Mouse (Mus musculus): Measurements from ENCODE around the gene Olfr1358.
"Not testable (repeated sequence)": the region's sequence is repeated elsewhere in the genome, so short reads cannot be mapped to it uniquely, and the experiment has no call there.

Gene Olfr1358

DNA sequence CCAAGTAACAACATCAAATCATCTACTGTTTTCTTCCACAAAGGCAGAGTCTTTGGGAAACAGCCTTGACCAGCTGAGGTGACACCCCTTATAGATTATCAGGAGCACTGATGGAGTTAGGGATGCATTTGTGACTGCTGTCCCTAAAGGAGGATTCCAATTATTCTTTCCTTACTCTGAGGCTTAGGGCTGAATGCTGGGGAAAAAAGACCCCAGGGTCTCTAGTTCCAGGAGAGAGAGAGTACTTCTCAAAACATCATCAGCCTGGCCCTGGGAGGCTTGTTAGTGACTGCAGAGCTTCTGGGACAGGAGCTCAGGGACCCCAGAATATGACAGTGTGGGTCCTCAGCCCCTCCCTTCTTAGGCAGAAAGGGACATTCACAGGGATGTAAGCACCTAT, at the start of gene Olfr1358:
Gene Olfr1358, plus strand, starts transcription at position 301 of the 400 bp plus-strand sequence.
- in situ Hi-C loops (cut with MseI, MboI) = no loop called here

DNA sequence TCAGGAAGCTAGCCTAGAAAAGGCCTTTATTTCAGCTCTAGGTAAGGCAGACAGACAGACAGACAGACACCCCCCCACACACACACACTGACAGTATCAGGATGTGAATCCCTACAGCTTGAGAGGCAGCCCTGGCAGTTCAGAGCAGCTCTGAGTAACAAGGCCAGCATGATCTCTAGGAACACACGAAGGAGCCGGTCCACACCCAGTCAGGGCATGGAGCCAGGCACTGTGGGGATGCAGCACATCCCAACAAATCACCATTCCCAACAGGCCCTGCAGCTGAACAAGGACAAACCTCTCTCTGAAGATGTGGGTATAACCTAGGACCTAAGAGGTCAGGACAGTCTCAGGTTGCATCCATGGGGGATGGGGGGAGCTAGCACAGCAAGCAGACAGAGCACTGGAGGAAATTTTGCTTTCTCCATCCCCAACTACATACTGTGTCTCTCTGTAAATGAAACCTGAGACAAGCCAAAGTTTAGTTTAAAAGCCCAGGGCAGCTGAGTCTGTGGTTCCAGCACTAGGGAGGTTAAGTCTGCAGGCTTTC, 49.4 kb upstream of the Olfr1358 start:
- in situ Hi-C loops (cut with MseI, MboI) = no loop called here

DNA sequence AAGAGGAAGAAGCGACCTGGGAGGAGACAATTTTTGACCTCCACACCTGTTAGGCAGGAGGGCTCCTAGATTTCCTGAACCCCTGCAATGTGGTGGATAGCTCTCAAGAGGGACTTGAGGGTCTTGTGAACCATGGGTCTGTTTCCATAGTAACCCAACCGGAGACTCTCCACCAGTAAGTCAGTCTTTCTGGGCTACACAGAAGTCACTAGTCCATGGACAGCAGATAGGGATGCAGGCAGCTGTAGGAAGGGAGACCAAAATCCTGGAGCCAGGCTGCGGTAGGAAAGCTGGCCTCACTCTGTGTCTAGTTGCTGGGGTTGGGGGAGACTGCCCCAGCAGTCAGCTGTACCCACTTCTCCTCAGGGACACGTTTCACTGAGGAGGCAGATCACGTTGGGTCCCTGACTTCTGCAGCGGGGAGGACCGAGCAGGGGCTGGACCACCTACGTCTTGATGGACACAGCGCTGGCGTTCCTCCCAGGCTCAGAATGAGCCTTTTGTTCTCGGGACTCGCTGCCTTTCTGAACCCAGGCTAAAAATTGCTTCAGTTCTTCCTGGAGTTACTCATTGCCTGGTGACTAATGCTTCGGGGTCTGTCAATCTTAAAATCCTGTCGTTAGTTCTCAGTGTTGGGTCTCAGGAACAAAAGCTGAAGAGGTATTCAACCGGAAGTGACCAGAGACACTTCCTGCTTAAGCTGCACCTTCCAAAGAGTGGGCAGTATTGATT, 46.5 kb upstream of the Olfr1358 start:
- in situ Hi-C loops (cut with MseI, MboI) = no loop called here

DNA sequence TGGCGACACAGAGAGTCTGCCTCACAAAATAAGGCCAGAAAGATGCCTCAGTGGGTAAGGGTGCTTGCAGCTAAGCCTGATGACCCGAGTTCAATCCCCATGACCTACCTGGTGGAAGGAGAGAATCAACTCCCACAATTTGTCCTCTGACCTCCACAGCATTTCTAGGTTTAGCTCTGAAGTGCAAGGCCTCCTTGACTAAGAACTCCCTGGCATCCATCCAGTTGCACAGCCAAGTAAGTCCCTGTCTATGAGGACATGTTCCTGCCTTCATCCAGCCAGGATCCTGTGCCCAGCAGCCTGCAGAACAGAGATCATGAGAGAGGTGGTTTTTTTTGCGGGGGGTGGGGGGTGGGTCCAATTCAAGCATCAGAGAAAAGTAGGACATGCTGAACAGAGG, 45.2 kb upstream of the Olfr1358 start:
- in situ Hi-C loops (cut with MseI, MboI) = no loop called here

DNA sequence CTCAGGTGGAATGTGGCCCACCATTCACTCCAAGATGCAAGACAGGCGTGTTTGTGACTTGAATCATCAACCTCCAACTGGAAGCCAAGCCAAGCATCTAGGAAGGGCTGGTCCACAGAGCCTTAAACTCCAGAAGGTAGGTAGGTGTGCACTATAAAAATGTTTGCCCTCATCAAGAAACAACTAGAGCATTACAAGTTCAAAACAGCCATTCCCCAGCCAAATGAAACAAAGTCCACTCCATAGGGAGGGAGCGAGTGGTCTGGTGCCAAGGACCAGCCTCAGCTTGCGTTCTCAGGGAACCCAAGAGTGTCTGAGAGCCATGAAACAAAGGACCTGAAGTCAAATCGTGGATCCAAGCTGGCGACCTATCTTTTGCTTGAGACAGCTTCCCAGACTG, 43.8 kb upstream of the Olfr1358 start:
- in situ Hi-C loops (cut with MseI, MboI) = no loop called here

DNA sequence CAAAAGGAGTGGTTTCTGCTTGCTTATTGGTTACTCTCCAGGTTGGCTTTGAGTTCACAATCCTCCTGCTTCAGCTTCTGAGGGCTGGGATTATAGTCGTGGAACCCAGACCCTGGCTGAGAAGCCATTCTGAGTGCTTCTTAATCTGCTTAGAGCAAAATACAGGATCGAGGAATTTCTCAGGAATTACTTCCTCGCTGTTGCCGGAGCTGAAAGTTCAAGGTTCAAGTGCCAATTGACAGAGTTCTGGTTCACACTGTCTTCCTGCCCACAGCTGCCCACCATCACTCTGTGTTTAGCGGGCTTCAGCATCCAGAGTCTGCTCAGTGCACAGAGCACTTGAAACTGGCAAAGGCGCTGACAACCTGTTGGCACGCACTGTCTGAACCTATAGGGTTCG, 42.5 kb upstream of the Olfr1358 start:
- in situ Hi-C loops (cut with MseI, MboI) = no loop called here

DNA sequence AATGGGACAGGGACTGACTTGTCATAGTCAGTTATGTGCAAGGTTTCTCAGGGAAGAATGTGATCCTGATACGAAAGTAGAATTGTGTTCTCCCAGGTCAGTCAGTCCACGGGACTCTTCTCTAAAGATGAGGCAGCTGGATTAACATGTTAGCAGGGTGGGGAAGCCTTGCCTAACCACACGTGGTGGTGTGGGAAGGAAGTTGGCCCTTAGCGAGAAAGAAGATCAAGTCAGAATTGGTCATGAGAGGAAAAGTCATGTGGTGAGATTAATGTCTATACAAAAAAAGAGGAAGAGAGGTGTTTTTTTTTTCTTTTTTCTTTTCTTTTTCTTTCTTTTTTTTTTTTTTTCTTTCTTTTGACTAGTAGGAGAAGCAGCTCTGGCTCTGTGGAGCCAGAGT, 40.4 kb upstream of the Olfr1358 start:
- in situ Hi-C loops (cut with MseI, MboI) = no loop called here

DNA sequence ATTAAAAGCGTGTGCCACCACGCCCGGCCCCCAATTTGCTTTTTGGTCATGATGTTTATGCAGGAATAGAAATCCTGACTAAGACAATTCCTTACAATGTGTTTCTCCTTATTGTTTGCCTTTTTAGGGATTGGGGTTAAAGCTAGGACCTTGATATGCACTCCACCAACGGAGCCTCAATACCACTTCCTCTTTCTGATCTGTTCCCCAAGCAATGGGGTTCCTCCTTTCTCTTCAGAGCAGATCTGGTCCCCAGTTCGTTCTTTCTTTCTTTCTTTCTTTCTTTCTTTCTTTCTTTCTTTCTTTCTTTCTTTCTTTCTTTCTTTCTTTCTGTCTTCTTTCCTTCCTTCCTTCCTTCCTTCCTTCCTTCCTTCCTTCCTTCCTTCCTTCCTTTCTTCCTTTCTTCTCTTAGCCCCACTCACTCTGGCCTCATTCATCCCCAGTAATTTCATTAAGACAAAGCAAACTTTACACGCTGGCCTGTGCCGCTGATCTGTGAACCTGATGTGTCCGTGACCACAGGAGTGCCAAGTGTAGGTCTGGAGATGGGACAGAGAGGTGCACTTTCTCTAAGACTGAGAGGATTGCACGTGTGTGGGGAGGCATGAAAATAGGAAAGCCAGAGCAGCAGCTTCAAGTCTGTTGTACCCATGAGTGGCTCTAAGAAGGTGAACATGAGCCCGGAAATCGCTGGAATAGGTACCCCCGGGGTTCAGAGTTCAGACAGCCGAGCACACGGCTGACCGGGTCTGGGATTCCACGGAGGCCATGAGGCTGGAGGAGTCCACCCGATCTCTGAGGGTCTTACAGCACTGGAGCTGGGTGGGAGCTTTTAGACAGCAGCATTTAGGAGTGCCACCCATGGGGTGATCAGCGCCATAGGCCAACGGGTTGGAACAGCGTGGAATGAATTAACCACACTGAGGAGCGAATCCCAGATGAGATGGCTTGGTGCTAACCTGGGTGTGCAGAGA, 36.0 kb upstream of the Olfr1358 start:
- in situ Hi-C loops (cut with MseI, MboI) = no loop called here

DNA sequence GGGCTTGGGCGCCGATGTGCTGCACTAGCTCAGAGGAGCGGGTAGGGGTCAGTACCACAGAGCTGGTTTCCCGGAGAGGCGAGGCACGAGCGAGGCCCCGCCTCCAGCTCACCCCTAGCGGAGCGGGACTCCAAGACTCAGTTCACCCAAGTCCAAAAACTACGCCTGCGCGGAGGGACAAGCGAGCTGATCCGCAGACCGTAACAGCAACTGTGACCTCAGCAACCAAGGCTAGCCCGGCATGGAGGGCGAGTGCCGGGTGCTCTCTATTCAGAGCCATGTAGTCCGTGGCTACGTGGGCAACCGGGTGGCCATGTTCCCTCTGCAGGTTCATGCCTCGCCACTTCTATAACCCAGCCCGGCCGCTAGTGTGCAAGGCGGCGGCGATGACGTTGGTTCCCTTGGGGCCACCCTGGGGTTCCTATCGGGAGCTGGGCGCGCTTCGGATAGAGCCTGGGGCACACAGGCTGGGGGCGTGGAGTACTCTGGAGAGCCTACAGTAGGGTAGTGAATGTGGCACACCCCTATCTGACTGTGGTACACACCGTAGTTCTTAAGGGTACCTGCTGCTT, 35.2 kb upstream of the Olfr1358 start:
- in situ Hi-C loops (cut with MseI, MboI) = no loop called here

DNA sequence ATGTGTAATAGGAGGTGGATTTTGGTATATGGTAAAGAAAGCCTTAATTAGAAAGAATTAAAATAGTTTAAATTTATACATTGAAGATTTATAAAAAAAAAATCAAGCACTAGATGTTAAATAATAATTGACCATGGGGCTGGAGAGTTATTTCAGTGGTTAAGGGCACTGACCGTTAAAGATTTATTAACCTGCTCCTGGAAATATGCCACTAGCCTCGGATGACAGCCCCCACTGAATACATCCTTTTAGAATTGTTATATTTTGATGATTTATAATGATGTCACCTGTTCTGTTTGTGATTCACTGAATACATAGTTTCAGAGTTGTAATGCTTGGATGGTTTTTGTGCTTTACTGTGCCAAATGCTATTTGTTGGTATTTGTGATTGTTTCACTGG, 31.9 kb upstream of the Olfr1358 start:
- in situ Hi-C loops (cut with MseI, MboI) = not testable (repeated sequence)

DNA sequence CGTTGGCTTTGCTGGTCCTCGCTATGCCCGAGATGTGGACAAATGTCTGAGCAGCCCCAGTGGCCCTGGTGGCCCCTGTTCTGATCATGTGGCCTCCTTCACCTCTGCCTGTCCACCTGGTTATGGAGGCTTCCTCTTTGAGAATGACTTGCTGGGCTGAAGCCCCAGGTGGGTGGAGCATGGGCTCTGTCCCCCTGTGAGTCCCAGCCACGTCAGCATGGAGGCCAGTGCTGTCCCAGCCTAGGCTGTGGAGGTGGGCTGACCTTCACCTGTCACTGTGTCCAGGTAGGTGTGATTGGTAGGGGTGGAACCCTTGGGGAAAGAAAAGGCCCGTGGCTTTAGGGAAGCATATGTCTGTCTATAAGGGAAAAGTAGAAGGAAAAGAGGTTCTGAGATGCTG, 30.4 kb upstream of the Olfr1358 start:
- in situ Hi-C loops (cut with MseI, MboI) = no loop called here

DNA sequence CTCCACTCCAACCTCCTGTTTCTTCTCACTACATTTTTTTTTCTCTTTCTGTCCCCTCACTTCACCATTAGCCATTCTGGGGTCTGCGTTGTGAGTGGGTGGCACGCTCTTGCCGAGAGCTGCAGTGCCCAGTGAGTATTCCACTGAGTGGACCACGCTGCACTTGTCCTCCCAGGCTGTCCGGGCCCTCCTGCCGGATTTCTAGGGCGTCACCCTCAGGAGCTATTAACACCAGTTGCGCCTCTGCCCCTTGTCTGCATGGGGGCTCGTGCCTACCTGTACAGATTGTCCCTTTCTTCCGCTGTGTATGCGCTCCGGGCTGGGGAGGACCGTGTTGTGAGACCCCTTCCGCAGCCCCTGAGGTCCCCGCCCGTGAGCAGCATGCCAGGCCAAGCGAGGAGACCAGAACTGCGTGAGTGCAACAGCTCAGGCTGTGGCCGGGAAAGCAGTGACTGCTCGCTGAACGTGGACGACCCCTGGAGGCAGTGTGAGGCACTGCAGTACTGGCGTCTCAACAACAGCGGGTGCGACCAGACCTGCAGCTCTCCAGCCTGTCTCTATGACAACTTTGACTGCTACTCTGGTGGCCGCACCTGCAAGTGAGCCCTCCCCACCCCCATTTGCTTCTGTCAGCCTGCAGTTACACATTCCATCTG, 29.7 kb upstream of the Olfr1358 start:
- in situ Hi-C loops (cut with MseI, MboI) = no loop called here

DNA sequence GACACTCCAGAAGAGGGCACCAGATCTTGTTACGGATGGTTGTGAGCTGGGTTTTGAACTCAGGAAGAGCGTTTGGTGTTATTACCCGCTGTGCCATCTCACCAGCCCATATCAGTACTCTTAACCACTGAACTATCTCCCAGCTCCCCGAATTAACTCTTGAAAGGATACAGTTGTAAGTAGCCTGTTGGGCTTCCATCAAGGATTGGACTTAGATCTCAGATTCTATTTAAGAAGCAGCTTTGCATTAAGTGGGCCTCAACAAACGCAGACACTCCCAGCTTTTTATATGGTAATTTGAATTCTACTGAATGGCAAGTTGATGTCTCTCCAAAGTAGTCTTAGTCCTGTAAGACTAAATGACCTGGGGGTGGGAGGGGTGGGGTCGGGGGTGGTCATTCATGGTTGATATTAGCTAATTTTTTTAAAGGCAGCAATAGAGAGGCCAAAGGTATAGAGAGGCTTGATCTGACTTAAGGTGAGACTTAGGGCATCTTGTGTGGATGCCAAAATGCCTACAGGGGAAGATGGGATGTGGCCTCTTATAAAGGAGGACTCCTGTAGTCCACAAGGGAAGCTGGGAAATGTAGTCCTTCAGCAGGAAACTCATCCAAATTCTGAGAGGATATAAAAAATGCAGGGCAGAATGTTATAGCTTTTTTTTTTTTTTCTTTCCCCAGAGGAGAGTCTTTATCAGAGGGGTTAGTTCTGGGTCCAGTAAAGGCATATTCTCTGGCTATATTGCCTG, 14.1 kb upstream of the Olfr1358 start:
- in situ Hi-C loops (cut with MseI, MboI) = no loop called here

DNA sequence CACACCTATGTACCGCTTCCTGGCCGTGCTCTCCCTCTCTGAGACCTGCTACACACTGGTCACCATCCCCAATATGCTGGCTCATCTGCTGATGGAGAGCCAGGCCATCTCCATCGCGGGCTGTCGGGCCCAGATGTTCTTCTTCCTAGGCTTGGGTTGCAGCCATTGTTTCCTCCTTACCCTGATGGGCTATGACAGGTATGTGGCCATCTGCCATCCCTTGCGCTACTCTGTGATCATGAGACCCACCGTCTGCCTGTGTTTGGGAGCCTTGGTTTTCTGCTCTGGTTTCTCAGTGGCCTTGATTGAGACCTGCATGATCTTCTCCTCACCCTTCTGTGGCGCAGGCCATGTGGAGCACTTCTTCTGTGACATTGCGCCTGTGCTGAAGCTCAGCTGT, 2.6 kb downstream of the Olfr1358 start:
- in situ Hi-C loops (cut with MseI, MboI) = loop anchor here (10.0 kb wide), 1 partner anchor 85 kb away; no protein-coding TSS in a partner anchor

DNA sequence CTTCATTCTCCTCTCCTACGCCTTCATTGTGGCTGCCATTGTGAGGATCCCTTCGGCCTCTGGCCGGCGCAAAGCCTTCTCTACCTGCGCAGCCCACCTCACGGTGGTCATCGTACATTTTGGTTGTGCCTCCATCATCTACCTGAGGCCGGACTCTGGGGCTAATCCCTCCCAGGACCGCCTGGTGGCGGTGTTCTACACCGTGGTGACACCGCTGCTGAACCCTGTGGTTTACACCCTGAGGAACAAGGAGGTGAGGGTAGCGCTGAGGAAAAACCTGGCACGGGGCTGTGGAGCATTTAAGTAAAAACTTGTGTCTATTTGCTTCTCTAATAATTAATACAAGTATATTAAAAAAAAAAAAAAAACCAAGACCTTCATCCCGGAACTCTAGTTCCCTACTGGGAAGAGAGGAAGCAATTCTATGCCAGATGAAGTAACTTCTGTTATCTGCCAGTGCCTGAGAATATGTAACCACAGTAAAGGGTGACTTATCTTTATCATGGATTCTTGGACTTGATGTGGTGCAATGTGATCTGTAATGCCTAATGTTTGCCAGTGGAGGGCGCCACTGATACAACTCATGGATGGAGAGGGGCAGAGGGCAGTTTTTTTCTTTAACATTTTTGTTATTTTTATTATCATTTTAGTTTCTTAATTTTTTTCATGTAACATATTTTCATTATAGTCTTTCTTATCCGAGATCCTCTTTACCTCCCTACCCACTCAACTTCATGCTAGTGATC, 3.2 kb downstream of the Olfr1358 start:
- in situ Hi-C loops (cut with MseI, MboI) = loop anchor here (10.0 kb wide), 1 partner anchor 84 kb away; no protein-coding TSS in a partner anchor

DNA sequence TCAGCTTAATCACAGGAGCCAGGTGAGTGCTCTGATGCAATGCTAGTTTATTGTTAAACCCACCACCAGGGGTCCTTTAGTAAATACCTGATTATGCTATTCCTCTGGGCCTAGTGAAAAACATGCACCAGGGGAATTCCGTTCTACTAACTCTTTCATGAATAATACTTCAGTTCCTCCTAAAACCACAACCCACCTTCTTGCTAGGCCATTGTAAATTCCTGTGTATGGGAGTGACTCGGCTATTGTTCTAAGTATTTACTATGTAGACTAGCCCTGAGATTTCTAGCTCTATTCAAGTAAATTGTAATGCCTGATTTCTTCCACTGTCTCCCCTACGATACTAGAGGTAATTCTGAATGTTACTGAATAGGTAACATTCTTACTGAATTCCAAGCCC, 7.8 kb downstream of the Olfr1358 start:
- in situ Hi-C loops (cut with MseI, MboI) = loop anchor here (10.0 to 25.0 kb wide), 2 partner anchors 80 to 212 kb away; no protein-coding TSS in a partner anchor

DNA sequence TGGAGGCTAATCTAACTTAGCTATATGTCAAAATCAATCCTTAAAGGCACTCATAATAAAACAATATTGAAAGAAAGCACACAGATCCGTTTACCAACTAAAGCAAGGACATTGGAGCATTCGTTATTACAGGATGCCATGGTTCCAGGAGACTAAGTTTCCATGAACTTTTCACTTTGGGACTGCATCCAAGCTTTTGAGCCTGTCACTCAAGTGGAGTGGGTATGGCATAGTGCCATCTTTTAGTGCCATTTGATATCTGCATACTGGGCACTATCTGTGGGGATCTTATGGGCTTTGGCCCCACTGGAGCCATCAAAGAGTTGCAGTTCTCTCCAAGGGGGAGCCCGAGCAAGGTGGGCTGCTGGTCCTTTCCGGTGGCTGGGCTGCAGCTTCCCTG, 8.3 kb downstream of the Olfr1358 start:
- in situ Hi-C loops (cut with MseI, MboI) = loop anchor here (10.0 to 25.0 kb wide), 2 partner anchors 79 to 212 kb away; no protein-coding TSS in a partner anchor

DNA sequence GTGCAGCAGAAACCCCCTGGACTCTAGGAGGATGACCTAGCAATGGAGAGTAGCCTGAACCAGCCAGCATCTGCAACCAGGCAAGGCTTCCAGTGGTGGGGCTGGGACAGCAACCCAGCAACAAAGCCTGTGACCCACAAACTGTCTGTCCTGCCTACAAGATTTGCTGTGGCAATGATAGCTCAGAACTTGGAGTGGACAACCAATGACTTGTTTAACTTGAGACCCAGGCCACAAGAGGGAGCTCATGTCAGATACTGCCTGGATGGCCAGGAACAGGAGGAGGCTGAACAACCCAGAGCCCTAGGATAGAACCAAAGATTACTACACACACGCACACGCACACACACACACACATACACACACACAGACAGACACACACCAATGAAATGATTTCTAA, 23.7 kb downstream of the Olfr1358 start:
- in situ Hi-C loops (cut with MseI, MboI) = loop anchor here in 1 of 2 experiments (25.0 kb wide), 1 partner anchor 196 kb away; no protein-coding TSS in a partner anchor

DNA sequence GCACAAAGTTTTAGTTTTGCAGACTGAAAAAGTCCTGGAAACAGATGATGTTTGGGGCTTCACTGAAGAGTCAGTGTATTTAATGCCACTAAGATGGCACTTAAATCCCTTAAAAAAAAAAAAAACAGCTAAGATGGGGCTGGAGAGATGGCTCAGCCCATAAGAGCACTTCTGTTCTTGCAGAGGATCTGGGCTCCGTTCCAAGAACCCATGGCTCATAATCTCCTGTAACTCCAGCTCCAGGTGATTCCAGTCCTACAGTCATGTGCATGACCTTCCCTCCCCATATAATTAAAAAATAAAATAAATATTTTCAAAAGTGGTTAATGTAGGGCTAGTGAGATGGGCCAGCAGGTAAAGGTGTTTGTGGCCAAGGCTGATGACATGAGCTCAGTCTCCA, 47.8 kb downstream of the Olfr1358 start:
- in situ Hi-C loops (cut with MseI, MboI) = no loop called here

DNA sequence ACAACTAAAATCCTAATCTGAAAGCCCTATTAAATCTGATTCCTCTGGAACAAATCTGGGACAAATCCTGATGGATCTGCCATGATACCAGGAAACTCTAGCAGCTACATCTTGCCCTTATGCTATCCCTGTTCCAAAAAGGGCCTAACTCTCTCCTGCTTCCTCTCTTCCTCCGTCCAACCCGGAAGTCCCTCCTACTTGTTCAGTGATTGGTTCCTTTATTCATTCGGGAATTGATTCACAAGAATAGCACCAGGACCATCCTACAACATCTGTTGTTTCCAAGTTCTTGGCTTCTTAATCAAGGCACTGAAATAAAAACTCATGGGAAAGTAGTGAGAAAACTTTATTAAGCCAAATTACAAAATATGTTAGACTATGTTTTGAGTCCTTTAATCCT, 52.0 kb downstream of the Olfr1358 start:
- in situ Hi-C loops (cut with MseI, MboI) = no loop called here

Measured in mouse trophoblast stem cell (cell line).